Mouse (Mus musculus): ENCODE measurements around the gene Ndfip2.
A peak's percentile ranks its signal among the peaks of the same experiment; 100 is the strongest.

Gene Ndfip2

GRCm38 (mm10) chr14:105258379-105259034 is at the start of gene Ndfip2:
Gene Ndfip2 (plus strand): TSS chr14:105258573.
- DNase-seq: peak; percentile 82 to 90

- DNase-seq: no peak
Measured at GRCm38 (mm10) chr14:105219525-105220376, 38.6 kb upstream of the Ndfip2 start.

GRCm38 (mm10) chr14:105222240-105222639 is 36.1 kb upstream of the Ndfip2 start:
- DNase-seq: no peak

- DNase-seq: no peak
Measured at GRCm38 (mm10) chr14:105225790-105226189, 32.6 kb upstream of the Ndfip2 start.

- DNase-seq: peak in 1 of 2 experiments; percentile 14
Measured at GRCm38 (mm10) chr14:105232421-105232820, 26.0 kb upstream of the Ndfip2 start.

- peak in 1 of 2 experiments; percentile 3 for DNase-seq
Measured at GRCm38 (mm10) chr14:105236596-105236995, 21.8 kb upstream of the Ndfip2 start.

- DNase-seq: no peak
Measured at GRCm38 (mm10) chr14:105237736-105238135, 20.6 kb upstream of the Ndfip2 start.

- no peak for DNase-seq
Measured at GRCm38 (mm10) chr14:105238450-105239038, 19.8 kb upstream of the Ndfip2 start.

GRCm38 (mm10) chr14:105240120-105240519 is 18.3 kb upstream of the Ndfip2 start:
- DNase-seq: no peak

GRCm38 (mm10) chr14:105243805-105244443 is 14.4 kb upstream of the Ndfip2 start:
- DNase-seq: no peak

- DNase-seq: no peak
Measured at GRCm38 (mm10) chr14:105251038-105251437, 7.3 kb upstream of the Ndfip2 start.

GRCm38 (mm10) chr14:105253304-105253703 is 5.1 kb upstream of the Ndfip2 start:
- DNase-seq: no peak

- no peak for DNase-seq
Measured at GRCm38 (mm10) chr14:105254401-105254800, 4.0 kb upstream of the Ndfip2 start.

- peak; percentile 6 to 12 for DNase-seq
Measured at GRCm38 (mm10) chr14:105255620-105256019, 2.8 kb upstream of the Ndfip2 start.

GRCm38 (mm10) chr14:105259035-105259880 is 885 bp downstream of the Ndfip2 start:
- peak; percentile 40 to 48 for DNase-seq

- DNase-seq: no peak
Measured at GRCm38 (mm10) chr14:105262923-105263322, 4.5 kb downstream of the Ndfip2 start.

- no peak for DNase-seq
Measured at GRCm38 (mm10) chr14:105267095-105267494, 8.7 kb downstream of the Ndfip2 start.

GRCm38 (mm10) chr14:105272030-105272429 is 13.7 kb downstream of the Ndfip2 start:
- no peak for DNase-seq

GRCm38 (mm10) chr14:105272539-105272938 is 14.2 kb downstream of the Ndfip2 start:
- no peak for DNase-seq

GRCm38 (mm10) chr14:105275196-105275595 is 16.8 kb downstream of the Ndfip2 start:
- no peak for DNase-seq

- no peak for DNase-seq
Measured at GRCm38 (mm10) chr14:105277277-105277676, 18.9 kb downstream of the Ndfip2 start.

GRCm38 (mm10) chr14:105284062-105284461 is 25.7 kb downstream of the Ndfip2 start:
- DNase-seq: no peak

Data from lung, adult 18-20 months (tissue).